Mouse (Mus musculus) thymus, adult 2 months (tissue): ENCODE results near the gene Ulk3.

ENCODE experiments used
- CTCF ChIP-seq: fragments of 200-500 bp; IDR thresholded peaks from 2 replicates; pipeline ENCODE4 v1.5.1; 2012; ENCODE audit warnings: mild to moderate bottlenecking, control low read depth, low read length, moderate library complexity, borderline replicate concordance; ENCODE audit not compliant: control insufficient read depth, poor library complexity, insufficient read depth; ENCODE audit errors: extremely low read depth
- POLR2A ChIP-seq: fragments of 200-500 bp; IDR thresholded peaks from 2 replicates; pipeline ENCODE4 v1.6.1; 2012; ENCODE audit warnings: mild to moderate bottlenecking, low read length, control low read depth, moderate library complexity; ENCODE audit not compliant: control insufficient read depth, poor library complexity, insufficient read depth; ENCODE audit errors: extremely low read depth

- no peak for TF ChIP-seq CTCF
- no peak for TF ChIP-seq POLR2A
These were observed 1.5 kb downstream of the Ulk3 start for GRCm38 (mm10) chr9:57590726-57591125.
